Mouse (Mus musculus) Muller cell, postnatal 12 days (primary cell): Measurements from ENCODE around the gene Nlrc3.
"Not testable (repeated sequence)": the region's sequence is repeated elsewhere in the genome, so short reads cannot be mapped to it uniquely, and the experiment has no call there.

Experiments used
- DNase-seq: peaks from one replicate; pipeline ENCODE4 v3.0.0-alpha.2; 2015; ENCODE audit errors: inconsistent ontology term

The Nlrc3 gene

GRCm38 (mm10) chr16:3976251-3976671 lies at the start of gene Nlrc3:
Gene Nlrc3 (minus strand): TSS chr16:3976632.
- DNase-seq: no peak

GRCm38 (mm10) chr16:4022719-4023118 lies 46.3 kb upstream of the Nlrc3 start:
- DNase-seq: no peak

GRCm38 (mm10) chr16:4021241-4021640 lies 44.8 kb upstream of the Nlrc3 start:
- DNase-seq: no peak

- not testable (repeated sequence) for DNase-seq
These were observed 41.0 kb upstream of the Nlrc3 start for GRCm38 (mm10) chr16:4017466-4017865.

- not testable (repeated sequence) for DNase-seq
These were observed 40.4 kb upstream of the Nlrc3 start for GRCm38 (mm10) chr16:4016786-4017185.

- DNase-seq: no peak
These were observed 37.7 kb upstream of the Nlrc3 start for GRCm38 (mm10) chr16:4014040-4014668.

GRCm38 (mm10) chr16:4012882-4013570 lies 36.6 kb upstream of the Nlrc3 start:
- DNase-seq: no peak

GRCm38 (mm10) chr16:4003489-4004398 lies 27.3 kb upstream of the Nlrc3 start, which contains the start of gene Slx4:
Gene Slx4 (minus strand): TSS chr16:4003770.
- peak; percentile 96 for DNase-seq

- DNase-seq: no peak
These were observed 12.0 kb upstream of the Nlrc3 start for GRCm38 (mm10) chr16:3988410-3988809.

- DNase-seq: no peak
These were observed 6.8 kb upstream of the Nlrc3 start for GRCm38 (mm10) chr16:3983146-3983700.

- DNase-seq: no peak
These were observed 5.7 kb upstream of the Nlrc3 start for GRCm38 (mm10) chr16:3982173-3982572.

GRCm38 (mm10) chr16:3976712-3977111 lies 280 bp upstream of the Nlrc3 start:
- peak; percentile 72 for DNase-seq

- no peak for DNase-seq
These were observed 774 bp downstream of the Nlrc3 start for GRCm38 (mm10) chr16:3975658-3976057.

- DNase-seq: not testable (repeated sequence)
These were observed 2.0 kb downstream of the Nlrc3 start for GRCm38 (mm10) chr16:3974456-3974855.

- DNase-seq: no peak
These were observed 10.9 kb downstream of the Nlrc3 start for GRCm38 (mm10) chr16:3965534-3965933.

GRCm38 (mm10) chr16:3964990-3965389 lies 11.4 kb downstream of the Nlrc3 start:
- DNase-seq: no peak

- DNase-seq: peak; percentile 76
These were observed 17.2 kb downstream of the Nlrc3 start for GRCm38 (mm10) chr16:3959261-3959660.

GRCm38 (mm10) chr16:3956369-3956768 lies 20.1 kb downstream of the Nlrc3 start:
- DNase-seq: peak; percentile 81

GRCm38 (mm10) chr16:3951141-3951540 lies 25.3 kb downstream of the Nlrc3 start:
- DNase-seq: no peak

- DNase-seq: no peak
These were observed 41.7 kb downstream of the Nlrc3 start for GRCm38 (mm10) chr16:3934701-3935100.

- DNase-seq: no peak
These were observed 42.3 kb downstream of the Nlrc3 start for GRCm38 (mm10) chr16:3934091-3934490.

- no peak for DNase-seq
These were observed 42.9 kb downstream of the Nlrc3 start for GRCm38 (mm10) chr16:3933536-3933935.
